Mouse (Mus musculus): Measurements from ENCODE around the gene Ugt2a1.
"Not testable (repeated sequence)": the region's sequence is repeated elsewhere in the genome, so short reads cannot be mapped to it uniquely, and the experiment has no call there.

Gene Ugt2a1

DNA sequence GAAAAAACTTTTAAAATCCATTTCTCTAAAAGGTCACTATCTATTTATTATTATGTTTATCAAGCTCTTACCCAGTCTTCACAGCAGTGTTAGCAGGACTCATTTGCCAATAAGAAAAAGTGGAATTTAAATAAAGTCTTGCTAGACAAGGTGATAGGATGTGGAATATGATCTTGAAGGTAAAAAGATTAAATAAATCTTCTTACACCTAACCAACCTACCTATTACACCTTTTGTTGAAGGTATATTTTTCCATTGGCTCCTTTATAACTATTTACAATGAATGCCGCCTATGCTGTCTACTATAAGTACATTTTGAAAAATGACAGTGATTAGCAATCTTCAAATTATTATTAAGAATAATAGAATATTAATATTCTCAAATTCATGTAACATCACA lies at the start of gene Ugt2a1:
TSS of gene Ugt2a1 (minus strand) at position 101 of the 400 bp plus-strand sequence.
- DNase-seq (ENCODE audit: low spot score in 2 of 2) = no peak

DNA sequence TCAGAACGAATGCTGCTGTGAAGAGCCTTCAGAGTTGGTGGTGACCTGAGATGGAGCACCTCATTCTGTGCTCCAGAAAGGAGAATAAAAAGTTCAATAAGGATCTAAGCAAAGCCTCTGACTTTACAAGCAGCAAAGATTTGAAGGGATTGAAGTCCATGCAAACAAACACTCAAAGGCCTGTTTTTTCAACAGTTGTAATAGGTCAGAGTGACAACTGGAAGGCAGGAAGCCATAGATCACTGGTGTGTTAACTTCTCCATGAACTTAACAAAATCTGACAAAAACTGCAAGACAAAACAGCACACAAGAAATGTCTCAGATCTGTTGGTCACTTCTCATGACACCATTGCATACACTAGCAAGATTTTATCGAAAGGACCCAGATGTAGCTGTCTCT lies 47.4 kb upstream of the Ugt2a1 start, which contains the start of gene Sult1b1:
TSS of gene Sult1b1 (minus strand) at position 85 of the 400 bp plus-strand sequence.
- no peak for DNase-seq (ENCODE audit: low spot score in 2 of 2)

DNA sequence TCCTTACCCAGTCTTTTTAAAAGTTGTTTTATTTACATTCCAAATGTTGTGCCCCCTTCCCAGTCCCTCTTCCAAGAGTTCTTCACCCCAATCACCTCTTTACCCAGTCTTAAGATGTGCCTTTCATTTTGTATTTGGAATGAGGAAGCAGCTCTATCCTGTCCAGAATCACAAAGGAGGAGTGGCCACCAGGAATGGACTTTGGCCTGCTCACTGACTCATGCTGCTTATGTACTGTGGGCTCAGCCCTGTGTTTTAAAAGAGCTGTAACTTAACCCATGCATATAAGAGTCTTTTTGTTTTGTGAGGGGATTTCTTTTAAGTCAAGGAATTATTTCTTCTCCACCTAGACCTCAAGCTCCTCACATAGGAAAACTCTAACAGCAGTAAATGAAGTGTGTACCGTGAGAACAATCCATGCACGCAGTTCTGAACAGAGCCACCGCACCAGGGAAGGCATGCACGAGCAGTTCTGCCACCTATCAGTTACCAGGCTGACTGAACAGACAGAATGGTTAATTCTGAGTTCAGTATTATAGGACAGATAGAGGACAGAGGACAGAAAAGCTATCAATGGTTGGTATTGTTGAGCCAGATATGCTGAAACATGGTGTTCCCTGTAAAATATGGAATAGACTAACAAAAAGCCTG lies 45.4 kb upstream of the Ugt2a1 start:
- no peak for DNase-seq (ENCODE audit: low spot score in 2 of 2)

DNA sequence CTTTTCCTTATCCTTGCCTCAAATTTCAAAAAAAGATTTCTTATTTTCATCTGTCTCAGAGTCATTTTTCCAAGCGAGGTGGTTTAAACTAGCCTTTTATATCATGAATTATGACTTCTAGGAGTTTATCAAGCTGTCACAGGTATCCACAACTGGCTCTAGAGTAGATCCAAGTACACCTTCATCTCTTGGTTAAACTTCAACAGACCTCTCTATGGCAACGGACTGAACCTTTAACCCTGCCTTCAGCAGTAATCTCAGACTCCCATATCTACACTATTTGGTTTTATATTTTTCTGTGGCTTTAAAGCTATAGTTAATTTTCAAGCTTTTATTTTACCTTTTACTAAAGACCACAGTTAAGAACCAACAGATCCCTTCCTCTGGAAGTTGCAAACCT lies 41.6 kb upstream of the Ugt2a1 start:
- DNase-seq (ENCODE audit: low spot score in 2 of 2) = no peak

DNA sequence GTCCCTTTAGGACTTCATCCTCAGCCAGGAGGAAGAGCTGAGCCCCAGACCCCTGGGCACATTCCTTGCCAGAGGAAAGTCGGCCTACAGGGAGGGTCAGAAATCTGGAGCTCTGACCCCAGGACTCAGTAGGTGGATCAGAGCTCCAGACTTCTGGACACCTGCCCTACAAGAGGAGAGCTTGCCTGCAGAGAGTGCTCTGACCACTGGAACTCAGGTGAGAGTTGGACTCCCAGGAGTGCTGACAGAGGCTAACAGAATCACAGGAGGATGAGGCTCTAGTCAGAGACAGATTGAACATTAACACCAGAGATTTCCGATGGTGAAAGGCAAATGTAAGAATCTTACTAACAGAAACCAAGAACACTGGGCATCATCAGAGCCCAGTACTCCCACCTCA lies 32.9 kb upstream of the Ugt2a1 start:
- DNase-seq (ENCODE audit: low spot score in 2 of 2) = not testable (repeated sequence)

DNA sequence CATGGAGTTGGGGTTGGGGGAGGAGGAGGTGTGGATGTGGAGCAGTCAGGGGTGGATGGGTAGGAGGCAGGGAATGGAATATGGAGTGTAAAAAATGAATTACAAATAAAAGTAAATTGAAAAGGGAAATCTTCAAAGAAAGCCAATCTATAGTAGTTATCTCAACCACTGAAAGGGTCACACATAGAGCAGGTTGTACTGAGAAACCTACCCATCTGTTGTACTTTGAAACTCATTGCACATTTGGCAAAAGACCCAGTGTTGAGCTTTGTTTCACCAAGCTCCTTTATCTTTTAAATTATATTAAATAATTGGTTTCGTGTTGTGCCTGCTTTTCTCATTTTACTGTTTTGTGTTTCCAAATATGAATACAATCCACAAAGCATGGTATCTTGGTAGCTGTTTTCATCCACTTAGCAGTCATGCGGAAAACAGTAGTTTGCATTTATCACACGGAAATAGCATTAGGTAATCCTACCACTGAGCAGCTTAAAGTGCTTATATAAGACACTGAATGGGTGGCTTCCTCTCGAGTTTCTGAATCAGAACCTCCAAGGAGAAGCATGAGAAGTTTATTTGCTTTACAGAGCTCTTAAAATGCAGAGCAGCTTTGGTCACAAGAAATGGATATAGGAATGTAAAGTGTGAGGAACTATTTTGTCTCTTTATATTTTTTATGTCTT lies 15.2 kb upstream of the Ugt2a1 start:
- DNase-seq (ENCODE audit: low spot score in 2 of 2) = no peak

DNA sequence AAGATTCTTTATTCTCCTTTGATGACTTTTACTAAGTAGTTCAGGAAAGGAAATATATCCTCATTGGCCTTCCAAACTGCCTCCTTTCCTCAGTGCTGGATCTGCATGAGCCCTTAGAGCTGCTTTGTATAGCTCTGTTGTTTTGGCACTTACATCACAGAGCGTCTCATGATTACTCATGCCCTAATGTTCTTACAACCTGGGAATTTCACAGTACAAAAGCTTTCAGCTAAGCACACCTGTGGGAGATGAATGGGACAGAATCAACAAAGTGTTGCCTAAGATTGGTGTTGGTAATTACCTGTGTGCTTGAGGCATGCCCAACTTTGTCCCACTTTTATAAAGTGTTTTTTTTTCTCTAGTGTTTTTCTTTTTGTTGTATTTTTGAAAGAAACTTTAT lies 12.0 kb upstream of the Ugt2a1 start:
- no peak for DNase-seq (ENCODE audit: low spot score in 2 of 2)

DNA sequence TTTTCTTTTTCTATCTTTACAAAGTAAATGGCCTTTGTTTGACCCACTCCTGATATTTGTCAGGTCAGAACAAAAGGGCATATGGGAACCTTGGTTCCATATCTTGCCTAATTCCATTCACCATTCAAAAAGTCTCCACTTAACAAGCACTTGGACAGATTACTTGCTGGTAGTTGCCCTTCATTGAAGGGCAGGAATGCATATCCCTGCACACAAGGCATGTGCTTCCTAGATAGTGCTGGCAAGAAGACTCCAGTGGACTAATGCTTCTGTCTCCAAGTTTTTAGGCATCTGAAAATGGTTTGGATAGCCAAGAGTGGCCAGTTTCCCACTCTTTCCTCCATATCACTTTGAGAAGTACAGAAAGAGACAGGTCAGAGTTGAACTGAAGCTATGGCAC lies 8.7 kb upstream of the Ugt2a1 start:
- no peak for DNase-seq (ENCODE audit: low spot score in 2 of 2)

DNA sequence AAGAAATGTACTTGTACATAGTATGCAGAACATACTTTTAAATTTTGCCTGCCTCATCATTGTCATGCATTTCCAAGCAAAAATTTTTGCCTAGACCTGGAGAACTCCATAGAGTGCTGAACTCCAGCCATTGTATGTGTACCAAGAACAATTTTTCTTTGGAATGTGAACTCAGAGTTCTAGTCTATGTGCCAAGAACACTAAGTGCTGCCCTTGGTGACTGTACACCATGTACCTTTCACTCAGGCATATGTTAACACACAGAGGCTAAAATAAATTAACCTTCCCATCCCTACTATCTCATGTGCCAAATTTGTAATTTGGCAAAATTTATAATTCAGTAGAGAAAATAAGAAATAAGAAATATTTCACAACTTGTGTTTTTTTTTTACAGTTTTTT lies 8.3 kb upstream of the Ugt2a1 start:
- DNase-seq (ENCODE audit: low spot score in 2 of 2) = no peak

DNA sequence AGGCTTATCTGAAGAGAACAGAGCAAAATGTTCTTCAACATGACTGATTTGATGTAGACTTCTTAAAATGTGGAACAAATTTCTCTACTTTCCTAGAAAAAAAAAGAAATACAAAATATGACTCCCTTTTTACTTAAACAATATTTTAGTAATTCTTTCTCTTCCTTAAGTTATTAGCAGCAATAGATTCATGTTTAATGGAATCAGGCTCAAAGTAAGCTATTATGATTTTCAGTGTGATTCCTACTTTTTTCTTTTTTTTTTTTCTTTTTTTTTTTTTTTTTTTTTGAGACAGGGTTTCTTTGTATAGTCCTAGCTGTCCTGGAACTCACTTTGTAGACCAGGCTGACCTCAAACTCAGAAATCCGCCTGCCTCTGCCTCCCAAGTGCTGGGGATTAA lies 4.0 kb downstream of the Ugt2a1 start, which contains the start of gene Gm43638:
TSS of gene Gm43638 (minus strand) at position 101 of the 400 bp plus-strand sequence.
- DNase-seq (ENCODE audit: low spot score in 2 of 2) = not testable (repeated sequence)

DNA sequence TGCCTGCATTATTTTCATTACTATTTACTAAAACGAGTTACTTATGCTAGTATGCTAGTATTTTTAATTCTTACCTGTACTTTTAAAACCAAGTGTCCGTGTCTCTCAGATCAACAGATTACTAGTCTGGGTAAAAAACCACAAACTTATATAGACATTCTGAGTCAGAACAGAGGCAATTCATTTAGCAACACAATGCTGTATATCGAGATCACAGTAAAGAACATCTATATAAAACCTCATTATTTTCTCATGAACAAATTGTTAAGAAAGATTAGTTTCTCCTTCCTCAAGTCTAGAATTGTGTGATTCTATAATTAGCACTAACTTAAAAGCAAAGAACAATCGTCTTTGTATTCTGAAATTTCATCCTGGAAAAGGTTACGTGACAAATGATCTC lies 8.5 kb downstream of the Ugt2a1 start, which contains the start of gene Ugt2a2:
TSS of gene Ugt2a2 (minus strand) at position 101 of the 400 bp plus-strand sequence.
- DNase-seq (ENCODE audit: low spot score in 2 of 2) = no peak

DNA sequence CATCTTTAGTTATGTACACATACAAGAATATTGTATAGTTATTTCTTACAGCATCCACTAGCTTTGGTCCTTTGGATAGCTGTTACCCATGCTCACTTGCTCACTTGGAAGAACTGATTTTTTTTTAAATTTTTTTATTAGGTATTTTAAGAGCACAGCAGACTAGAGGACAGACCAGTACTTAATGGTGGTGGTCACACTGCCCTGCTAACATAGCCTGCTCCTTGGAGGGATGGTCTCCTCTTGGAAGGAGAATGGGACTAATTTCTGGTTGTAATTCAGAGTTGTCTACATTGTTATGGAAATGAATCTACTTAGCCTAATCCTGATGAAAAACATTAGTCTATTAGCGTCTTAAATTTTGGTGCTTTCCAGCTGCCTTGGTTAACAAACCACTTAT lies 31.9 kb downstream of the Ugt2a1 start:
- no peak for DNase-seq (ENCODE audit: low spot score in 2 of 2)

DNA sequence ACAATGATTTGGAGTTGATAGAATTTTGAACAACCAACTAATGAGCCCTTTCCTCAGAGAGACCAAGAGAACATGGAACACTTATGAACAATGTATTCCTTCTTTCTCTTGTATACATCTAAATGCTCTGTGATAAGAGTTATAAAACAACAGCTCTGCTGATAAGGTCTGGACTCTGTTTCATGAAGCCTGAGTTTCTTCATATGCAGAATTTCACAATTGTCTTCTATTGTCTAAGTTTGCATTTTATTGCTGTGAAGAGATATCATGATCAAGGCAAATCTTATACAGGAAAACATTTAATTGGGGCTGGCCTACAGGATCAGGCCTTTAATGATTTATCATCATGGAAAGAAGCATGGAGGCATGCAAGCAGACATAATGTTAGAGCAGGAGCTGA lies 33.0 kb downstream of the Ugt2a1 start:
- DNase-seq (ENCODE audit: low spot score in 2 of 2) = no peak

DNA sequence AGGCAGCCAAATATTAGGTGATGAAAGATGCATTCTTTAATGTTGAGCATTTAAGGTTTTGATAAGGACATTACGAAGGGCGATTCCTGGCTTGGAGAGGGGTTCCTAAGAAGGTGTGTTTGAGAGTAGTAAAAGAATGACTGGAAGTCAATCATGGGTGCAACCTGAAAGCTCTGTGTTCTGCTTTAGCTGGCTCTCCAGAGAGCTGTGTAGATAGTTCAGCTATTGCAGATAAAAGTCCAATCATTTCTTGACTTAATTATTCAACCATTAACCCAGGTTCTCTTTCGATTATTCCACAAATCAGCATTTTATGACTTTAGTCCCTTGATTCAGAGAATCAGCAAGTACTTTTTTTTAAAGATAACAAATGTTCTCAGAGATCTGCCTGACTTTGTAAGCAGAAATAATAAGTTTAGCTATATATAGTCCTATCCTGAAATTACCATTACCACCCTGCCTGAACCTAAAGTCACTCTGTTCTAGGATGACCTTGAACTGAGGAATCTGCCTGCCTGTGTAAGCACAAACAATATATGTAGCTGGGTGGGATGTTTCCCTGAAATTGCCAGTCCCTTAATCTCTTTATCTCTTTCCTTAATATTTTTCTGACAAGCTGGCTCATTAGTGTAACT lies 34.3 kb downstream of the Ugt2a1 start:
- no peak for DNase-seq (ENCODE audit: low spot score in 2 of 2)

DNA sequence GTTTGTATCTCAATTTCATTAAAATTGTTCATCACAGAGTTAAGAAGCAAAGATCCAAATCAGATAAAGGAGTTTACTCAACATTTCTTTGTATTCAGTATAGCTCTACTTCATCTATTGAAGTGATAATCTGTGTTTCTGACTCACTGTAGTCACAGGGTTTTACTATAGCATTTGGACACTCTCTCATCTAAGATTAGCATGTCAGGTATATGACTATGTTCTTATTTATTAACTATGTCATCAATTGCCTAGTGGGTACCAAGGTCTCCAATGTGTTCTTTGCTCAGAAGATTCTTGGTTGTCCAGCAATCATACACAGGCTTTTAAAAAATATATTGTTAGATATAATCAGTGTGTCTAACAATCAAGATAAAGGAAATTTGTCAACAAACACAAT lies 35.2 kb downstream of the Ugt2a1 start:
- DNase-seq (ENCODE audit: low spot score in 2 of 2) = no peak

DNA sequence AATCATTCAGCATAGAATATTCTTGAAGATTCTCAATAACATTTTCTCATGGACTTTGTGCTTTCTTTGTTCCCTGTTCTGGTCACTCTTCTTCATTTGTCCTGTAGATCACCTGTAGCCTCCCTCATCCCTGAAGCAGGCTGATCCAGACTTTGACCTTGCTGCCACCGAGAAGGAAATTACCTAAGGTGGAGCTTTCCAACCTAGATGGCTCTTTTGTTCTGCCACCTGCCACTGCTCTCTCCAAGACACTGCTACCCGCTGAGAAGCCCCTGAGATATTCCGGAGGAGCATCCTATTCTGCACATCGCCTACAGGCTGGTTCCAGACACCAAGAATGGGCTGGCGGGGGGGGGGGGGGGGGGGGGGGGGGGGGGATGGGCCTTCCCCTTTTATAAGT lies 38.2 kb downstream of the Ugt2a1 start:
- DNase-seq (ENCODE audit: low spot score in 2 of 2) = not testable (repeated sequence)

DNA sequence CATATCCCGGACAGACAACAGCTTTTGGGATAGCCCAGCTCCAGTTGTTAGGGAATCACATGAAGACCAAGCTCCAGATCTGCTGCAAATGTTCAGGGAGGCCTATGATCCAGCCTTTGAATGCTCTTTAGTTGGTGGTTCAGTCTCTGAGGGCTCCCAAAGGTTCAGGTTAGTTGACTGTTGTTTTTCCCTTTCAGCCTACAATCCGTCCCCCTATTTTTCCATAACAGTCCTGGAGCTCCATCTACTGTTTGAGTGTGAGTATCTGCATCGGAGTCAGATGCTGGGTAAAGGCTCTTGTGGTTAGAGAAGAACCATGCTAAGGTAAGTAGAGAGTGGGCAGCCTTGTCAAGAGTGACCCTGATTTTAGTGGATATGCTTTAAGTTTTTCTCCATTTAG lies 54.4 kb downstream of the Ugt2a1 start:
- DNase-seq (ENCODE audit: low spot score in 2 of 2) = no peak

DNA sequence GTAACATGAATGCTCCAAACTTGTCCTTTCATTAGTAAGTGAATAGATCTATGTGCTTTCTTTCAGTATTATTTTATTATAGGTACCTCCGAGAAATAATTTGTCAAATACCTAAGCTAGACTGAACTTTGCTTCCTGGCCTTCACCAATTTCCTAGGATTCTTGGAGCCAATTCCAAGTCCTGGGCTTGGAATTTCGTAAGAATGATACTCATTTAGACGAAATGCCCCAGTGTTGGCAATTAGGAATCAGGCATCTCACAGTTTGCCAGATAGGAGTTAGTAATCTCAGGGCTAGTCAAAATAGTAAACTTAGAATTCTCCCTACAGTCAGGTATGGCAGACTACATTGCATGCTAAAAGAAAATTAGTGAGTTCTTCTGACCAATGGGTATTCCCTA lies 65.0 kb downstream of the Ugt2a1 start:
- DNase-seq (ENCODE audit: low spot score in 2 of 2) = no peak

DNA sequence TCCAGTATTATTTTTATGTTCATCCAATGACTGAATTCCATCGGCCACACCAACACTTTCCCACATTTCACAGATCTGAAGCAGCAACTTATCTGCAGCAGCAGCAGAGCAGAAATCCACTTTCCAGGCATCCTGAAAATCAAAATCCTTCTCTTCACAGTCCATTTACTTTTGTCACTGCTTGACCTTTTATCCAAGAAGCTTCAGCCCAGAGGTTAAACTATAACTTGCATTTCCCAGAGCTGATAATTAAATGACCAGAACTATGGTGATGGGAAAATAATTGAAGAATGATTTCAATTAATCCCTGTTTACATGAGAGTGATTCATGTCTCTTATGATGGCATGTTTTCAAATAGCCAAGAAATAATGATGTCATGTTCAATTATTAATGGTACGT lies 66.6 kb downstream of the Ugt2a1 start, which contains the start of gene Ugt2b38:
TSS of gene Ugt2b38 (minus strand) at position 163 of the 400 bp plus-strand sequence.
- not testable (repeated sequence) for DNase-seq (ENCODE audit: low spot score in 2 of 2)
